Mouse (Mus musculus) stomach, postnatal 0 days (tissue): Measurements from ENCODE around the gene Dcun1d2.

Experiments used
- CTCF ChIP-seq: IDR thresholded peaks from 2 replicates; pipeline ENCODE4 v1.5.1; 2016; ENCODE audit warnings: antibody characterized with exemption, low read depth, mild to moderate bottlenecking, moderate library complexity
- EP300 ChIP-seq: optimal IDR thresholded peaks from 2 replicates; pipeline ENCODE3; 2016; ENCODE audit warnings: antibody characterized with exemption

DNA sequence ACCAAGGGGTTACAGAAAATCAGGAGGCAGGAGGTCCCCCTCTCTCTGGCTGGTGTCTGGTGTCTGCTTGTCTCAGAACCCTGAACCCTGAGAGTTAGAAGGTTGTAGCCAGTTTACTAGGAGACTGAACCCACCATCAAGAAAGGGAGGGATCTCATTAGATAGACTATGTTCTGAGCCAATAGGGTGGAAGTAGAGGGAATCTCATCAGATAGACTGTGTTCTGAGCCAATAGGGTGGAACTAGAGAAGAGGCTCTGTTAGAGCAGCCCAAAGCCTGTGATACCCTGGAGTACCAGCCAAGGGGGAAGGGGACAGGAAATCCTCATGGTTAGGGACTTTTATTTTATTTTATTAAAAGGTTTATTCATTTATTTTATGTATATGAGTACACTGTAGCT is 69.9 kb downstream of the Dcun1d2 start:
- TF ChIP-seq CTCF: no peak
- no peak for TF ChIP-seq EP300
